Mouse (Mus musculus): ENCODE data around the gene Elk3.

- no peak for TF ChIP-seq POLR2A (IDR thresholded peaks at IDR 0.05; ENCODE audit: borderline replicate concordance, control insufficient read depth, low read depth, low read length)
- TF ChIP-seq CTCF (IDR thresholded peaks at IDR 0.05; ENCODE audit: control insufficient read depth, insufficient read depth, low read length): no peak
These were observed 15.8 kb upstream of the Elk3 start for GRCm38 (mm10) chr10:93326741-93327100.
